Mouse (Mus musculus) neural tube, embryonic 10.5 days (tissue): ENCODE results near the gene Map3k14.
A peak's percentile ranks its signal among the peaks of the same experiment; 100 is the strongest.

Experiments
- DNase-seq: peaks from one replicate; pipeline ENCODE4 v3.0.0-alpha.2; 2017; ENCODE audit warnings: low spot score; ENCODE audit errors: extremely low spot score

Gene Map3k14

DNA sequence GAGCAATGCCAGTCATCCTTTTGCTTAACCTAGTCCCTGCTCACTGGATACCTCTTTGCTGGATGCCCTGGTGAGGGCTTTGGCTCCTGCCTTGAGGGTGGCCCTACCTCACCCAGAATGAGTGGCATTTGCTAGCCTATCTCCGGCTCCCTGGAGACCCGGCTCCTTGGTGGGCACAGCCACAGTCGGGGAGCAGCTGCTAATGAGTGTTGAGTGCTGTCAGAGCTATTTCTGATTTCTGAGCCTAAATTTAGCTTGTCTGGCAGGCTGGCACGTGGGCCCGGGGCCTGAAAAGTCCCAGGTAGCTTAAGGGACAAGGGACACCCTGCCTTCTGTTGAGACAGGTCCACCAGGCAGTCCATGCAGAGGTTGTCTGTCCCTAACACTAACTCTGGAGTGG is 90.1 kb downstream of the Map3k14 start:
- DNase-seq = no peak

DNA sequence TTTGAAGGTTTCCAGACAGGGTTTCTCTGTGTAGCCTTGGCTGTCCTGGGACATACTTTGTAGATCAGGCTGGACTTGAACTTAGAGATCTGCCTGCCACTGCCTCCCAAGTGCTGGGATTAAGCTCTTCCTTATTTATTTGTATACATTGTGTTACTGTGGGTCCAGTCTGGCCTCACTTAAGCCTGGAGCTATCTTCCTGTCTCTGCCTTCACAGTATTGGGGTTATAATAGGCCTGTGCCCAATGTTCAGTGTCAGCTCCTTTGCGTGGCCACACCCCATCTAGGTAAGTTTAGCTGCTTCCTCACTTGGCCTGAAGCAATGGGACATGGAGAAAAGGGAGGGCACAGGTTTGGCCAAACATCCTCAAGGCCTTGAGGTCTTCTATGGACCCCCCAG is 90.8 kb downstream of the Map3k14 start:
- no peak for DNase-seq

DNA sequence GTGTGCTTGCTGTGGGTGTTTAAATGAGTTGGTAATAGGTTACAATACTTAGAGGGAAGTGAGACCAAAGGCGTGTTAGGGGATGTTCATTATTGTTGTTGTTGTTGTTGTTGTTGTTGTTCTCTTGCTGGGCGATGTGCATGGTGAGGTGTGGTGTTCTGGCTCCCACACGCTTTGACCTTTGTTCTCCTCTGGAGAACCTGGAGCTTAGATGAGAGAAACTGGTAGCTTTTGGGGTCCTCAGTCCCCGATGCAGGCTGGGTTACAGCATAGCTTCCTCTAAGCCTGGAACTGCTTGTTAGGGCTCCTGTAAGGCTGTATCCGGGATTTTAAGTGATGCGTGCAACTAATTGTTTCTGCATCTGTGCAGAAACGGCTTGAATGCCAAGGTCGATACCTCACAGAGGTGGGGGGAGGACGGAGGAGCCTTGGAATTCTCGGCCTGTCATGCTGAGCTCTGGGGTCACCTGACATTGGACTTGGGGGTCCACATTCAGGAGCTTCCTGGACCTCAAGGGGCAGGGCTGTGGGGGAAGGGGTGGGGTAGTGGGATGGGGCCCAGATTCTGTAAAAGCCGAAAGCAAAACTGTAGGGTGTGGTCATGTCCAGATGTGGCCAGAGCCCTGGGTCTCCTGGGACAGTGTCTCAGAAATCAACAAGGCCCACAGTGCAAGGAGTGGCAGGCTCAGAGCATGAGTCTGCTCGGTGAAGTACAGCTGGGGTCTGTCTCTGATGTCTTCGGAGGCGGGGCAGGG is 91.4 kb downstream of the Map3k14 start:
- no peak for DNase-seq

DNA sequence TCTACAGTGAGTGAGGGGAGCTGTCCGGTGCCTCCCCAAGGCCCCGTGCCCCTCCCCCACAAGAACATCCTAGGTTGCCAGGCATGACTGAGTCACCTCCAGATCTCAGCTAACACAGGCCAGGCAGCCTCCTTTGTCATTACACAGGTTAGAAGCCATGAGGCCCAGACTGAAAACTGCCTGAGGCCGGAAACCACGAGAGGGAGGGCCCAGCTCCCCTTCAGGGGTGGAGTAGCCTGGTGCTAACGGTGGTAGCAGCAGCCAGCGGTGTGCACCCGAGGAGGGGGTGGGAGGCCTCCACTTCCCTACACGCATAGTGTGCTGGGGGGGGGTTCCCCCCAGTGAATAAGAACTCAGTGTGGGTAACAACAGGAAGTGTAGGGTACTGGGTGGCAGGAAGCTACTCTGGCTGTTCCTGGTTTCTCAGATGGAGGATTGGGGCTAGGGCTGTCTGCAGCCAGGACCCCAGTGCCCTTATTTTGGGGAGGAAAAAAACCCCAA is 92.3 kb downstream of the Map3k14 start:
- DNase-seq = no peak

DNA sequence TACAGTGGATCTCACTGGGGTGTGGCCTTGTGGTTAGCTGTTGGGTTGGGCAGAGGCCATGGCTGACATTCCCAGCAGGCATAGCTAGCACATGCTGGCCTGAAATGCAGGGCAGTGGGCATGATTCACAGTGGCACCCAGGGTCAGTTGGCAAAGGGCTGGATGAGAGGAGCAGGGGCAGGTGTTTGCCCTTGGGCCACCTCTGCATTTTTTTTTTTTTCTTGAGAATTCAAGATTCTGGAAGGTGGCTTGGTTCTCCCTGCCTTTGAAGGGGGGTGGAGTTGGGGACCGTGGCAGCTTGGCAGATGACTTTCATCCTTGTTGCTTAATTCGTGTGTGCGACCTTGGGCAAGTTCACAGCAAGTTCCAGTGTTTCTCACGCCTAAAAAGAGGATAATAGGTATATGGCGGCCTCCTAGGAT is 92.8 kb downstream of the Map3k14 start:
- no peak for DNase-seq

DNA sequence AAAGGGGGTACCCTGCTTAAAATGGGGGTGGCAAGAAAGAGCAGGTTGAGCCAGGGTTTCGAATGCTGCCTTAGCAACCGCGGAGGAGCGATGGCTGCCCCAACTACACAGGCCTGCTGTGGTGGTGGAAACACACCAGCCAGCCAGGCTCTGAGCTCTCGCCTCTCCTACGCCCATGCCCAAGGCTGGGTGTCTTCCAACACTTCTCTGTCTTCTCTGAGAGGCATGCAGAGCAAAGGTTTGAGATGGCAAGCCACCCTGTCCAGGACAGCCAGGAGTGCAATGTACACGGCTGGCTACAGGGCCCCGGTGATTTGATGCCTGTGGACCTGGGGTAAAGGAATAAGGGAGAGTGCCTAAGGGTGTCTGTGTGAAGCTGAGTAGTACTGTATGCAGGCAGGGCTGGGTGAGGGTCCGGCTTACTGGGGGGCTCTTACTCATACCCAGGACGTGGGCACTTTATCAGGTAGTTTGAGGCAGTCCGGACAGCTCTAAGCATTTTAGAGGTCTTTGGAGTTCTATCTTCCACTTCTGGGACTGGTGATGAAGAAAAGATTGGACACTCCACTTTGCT is 93.4 kb downstream of the Map3k14 start:
- DNase-seq = no peak

DNA sequence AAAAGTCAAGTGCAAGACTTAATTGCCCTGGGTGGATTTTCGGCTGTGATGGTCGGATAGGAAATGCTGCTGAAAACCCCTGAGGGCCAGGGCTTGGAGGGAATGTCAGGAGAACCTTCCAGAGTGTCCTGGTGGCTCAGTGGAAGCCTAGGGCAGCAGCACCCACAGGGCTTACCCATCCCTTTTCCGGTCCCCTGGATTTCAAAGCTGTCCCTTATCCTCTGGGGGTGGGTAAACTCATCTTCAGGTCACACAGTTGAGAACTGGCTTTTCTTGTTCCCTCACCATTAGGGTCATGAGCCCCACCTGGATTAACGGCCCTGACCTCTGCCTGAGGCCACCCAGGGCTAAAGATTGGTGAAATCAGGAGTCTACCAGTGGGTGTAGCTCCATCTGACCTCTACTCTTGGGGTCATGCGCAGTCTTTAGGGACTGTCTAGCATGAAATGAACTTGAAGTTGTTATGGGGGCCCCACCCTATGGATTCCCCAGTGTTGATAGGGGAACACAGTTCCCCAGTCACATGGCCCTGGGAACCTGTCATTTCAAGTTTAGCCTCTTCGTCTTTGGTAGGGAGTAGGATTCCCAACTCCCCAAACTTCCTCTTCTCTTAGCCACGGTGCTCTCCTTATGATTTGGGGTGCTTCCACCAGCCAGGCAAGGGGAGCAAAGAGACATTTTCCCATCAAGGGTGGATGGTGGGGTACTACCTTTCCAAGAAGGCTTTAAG is 94.1 kb downstream of the Map3k14 start:
- no peak for DNase-seq

DNA sequence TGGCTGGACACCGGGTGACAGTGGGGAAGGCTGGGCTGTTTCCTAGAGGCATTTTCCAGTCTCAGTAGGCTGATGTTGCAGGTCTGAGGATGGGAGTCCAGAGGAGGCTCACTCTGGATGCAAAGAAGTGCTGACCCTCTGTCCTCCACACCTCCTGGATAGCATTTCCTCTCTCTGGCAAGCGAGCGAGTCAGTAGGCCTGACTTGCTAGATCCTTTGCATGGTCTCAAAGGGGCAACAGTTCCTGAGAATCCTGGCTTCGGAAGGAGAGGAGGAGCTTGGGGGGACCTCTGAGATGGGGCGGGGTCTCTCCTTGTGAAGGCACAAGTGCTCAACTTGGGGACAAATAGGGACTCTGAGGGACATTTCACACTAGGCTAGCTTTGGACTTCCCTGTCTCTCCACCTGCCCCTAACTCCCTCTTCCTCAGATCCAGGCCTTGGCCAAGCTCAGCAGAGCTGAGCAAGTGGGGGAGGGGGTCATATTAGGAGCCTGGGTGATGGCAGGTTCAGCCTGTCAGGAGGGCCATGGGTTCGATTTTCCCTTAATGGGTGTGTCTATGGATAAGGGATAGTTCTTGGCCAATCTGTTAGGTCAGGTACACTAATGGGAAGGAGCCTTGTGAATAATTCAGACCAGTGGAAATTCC is 94.8 kb downstream of the Map3k14 start:
- DNase-seq = no peak

DNA sequence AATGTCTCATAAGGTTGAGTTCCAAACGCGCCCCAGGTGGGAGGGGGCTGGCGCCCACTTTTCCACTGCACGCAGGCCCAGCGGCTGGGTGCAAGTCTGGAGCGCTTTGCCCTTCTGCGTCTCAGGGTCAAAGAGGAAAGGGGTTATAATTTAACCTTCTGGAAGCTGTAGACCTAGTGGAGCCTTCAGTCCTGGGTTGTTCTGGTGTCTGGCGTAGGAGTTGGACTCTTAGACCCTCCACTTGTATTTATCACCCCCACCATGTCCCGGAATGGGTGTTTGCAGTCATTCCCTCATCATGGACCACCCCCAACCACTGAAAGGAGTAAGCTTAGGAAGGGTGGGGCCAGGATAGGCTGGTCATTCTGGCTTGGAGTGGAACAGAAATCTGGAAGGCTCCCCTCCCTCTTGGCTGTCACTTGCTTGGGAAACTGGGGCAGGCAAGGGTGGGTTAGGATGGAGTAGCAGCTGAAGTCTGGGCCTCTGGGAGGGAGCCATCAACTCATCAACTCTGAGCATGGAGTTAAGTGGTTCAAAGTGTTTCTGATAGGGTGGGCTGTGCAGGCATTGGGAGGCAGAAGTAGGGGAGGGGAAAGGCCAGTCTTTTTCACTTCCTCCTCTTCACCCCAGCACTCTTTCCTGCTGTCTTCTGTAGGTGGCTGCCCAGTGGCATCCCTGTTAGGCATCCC is 95.4 kb downstream of the Map3k14 start:
- DNase-seq = no peak

DNA sequence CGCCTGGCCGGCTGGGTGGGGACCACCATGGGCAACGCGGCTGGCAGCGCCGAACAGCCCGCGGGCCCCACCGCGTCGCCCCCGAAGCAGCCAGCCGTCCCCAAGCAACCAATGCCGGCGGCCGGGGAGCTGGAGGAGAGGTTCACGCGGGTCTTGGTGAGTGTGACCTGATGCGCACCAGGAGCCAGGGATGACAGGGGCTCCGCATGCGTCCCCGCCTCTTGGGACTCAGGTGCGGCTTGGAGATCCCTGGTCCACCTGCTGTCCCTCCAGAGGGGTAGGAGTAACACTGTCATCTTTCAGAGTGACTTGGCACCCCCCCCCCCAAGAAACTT is 96.0 kb downstream of the Map3k14 start:
- DNase-seq = peak; percentile 54

DNA sequence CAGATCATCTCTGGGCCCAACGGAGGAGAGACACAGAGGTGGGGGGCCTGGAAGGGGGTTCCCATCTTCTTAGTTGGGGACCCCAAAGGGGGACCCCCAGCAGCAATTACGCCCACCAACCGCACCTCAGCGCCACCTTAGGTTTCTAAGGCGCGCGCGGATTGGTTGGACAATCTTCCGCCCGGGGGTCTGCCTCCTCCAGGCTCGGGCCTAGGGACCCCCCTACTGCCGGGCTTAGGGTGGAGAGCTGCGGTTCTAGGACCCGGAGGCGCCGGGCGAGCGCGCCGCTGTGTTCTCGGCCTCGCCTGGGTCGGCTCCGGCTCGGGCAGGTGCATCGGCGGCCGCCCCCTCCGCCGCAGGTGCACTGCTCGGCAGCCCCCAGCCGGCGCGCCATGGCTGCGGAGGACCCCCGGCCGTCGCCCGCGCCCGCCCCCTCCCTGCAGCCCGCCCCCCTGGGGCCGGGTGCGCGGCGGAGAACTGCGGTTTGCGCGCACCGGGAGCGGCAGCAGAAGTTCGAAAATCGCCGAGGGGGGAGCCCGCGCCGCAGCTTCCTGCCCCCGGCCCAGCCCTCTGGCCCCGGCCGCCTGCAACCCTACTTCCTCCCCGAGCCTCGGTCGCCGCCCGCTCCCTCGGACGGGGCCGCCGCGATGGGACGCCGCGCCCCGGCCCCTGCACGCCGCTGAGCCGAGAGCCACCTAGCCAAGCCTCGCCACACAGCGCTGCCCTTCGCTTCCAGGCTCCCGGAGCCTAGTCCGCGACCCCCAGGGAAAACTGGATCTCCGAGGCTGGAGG is 96.6 kb downstream of the Map3k14 start, which contains the start of gene Fmnl1:
TSS of gene Fmnl1 (plus strand) at position 614 of the 792 bp plus-strand sequence.
- DNase-seq = no peak

DNA sequence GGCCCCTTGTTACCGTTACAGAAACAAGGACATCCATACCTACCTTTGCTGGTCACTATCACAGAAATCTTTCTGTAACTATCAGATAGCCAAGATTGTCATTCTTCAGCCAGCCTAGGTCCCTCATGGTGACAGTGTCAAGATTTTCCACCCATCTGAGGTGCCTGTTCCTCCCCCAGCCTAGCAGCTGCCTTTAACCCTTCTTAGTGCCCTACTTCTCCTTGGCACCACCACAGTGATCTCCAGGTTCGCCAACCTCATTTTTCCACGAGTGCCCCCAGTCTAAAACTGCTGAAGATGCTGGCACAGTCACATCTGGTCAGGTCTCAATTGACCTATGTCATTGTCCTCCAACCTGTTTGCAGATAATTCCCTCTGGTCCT is 97.2 kb downstream of the Map3k14 start:
- DNase-seq = no peak
